Comparison of ENCODE assay signal across 8 mouse cellular contexts in genomic region chr2:168080431-168081246, GRCm38 (mm10). TPM values are rescaled to one million over a fixed set of nuclear protein-coding genes. Genes with fewer than 3 reads are reported as not detected.
DNase-seq lines count a peak whose midpoint lies in the region; ATAC-seq and TF ChIP-seq lines count a peak whose summit lies in the region.

Pard6b (plus strand) TSS chr2:168081004.

- WGBS in forebrain, embryonic 13.5 days, result under 1% methylated on average over 89 of the region's 110 CpGs
- under 1% methylated on average over 105 of the region's 110 CpGs for WGBS in large intestine, adult 2 months
- 3% methylated on average over 96 of the region's 110 CpGs for WGBS in liver, postnatal 0 days (ENCODE audit: insufficient replicate concordance)
- under 1% methylated on average over 82 of the region's 110 CpGs for WGBS in neural tube, embryonic 14.5 days

- TF ChIP-seq CTCF in ES-Bruce4 (IDR thresholded peaks at IDR 0.05; ENCODE audit: low read depth, low read length), result no peak
- no peak for TF ChIP-seq CTCF in liver, postnatal 0 days (IDR thresholded peaks at IDR 0.05; ENCODE audit: low read depth)

- peak; percentile 66 for TF ChIP-seq POLR2A in ES-Bruce4 (IDR thresholded peaks at IDR 0.05; ENCODE audit: insufficient read depth, low read length)

- peak; percentile 94 for ATAC-seq in cerebellum, adult (ENCODE audit: insufficient number of reproducible peaks, low FRiP score, low TSS enrichment)
- peak; percentile 96 for ATAC-seq in forebrain, embryonic 13.5 days
- ATAC-seq in liver, postnatal 0 days, result peak; percentile 96
- ATAC-seq in neural tube, embryonic 14.5 days (ENCODE audit: low read depth), result peak; percentile 95

- no peaks in the 10 kb centered on the region for H3K9me3 ChIP-seq in ES-Bruce4 (replicated peaks; ENCODE audit: control insufficient read depth, insufficient read depth, low read length, poor library complexity, severe bottlenecking)
- H3K9me3 ChIP-seq in forebrain, embryonic 13.5 days (replicated peaks), result no peaks in the 10 kb centered on the region
- H3K9me3 ChIP-seq in liver, postnatal 0 days (ENCODE audit: low read length), result no peaks in the 10 kb centered on the region
- H3K9me3 ChIP-seq in neural tube, embryonic 14.5 days (ENCODE audit: control insufficient read depth, low read length), result no peaks in the 10 kb centered on the region

- no peaks in the 10 kb centered on the region for H3K27me3 ChIP-seq in ES-Bruce4 (ENCODE audit: control insufficient read depth, insufficient read depth, low read length, poor library complexity, severe bottlenecking)
- peaks cover 13% of the 10 kb centered on the region for H3K27me3 ChIP-seq in forebrain, embryonic 13.5 days
- H3K27me3 ChIP-seq in liver, postnatal 0 days (ENCODE audit: insufficient read depth, low read length), result peaks cover 9% of the 10 kb centered on the region
- H3K27me3 ChIP-seq in neural tube, embryonic 14.5 days (ENCODE audit: control insufficient read depth, insufficient read depth, low read length), result no peaks in the 10 kb centered on the region

- peak; percentile 92 for DNase-seq in heart, postnatal 10 days
- DNase-seq in large intestine, adult 2 months (ENCODE audit: low read depth, low spot score), result peak; percentile 88
- peak; percentile 94 for DNase-seq in liver, postnatal 0 days
- peak; percentile 96 for DNase-seq in testis, postnatal 10 days (ENCODE audit: low spot score)

- peak within 1 kb of the TSS; percentile 71 for H3K27ac ChIP-seq in ES-Bruce4 (ENCODE audit: insufficient read depth, low read length)
- peak within 1 kb of the TSS; percentile 77 for H3K27ac ChIP-seq in forebrain, embryonic 13.5 days
- H3K27ac ChIP-seq in liver, postnatal 0 days (ENCODE audit: low read depth), result peak within 1 kb of the TSS; percentile 66
- peak within 1 kb of the TSS; percentile 88 for H3K27ac ChIP-seq in neural tube, embryonic 14.5 days (ENCODE audit: low read depth, low read length)

- peak; percentile 36; the same call in 1 of the 2 replicates for TF ChIP-seq EP300 in ES-Bruce4 (IDR thresholded peaks at IDR 0.05; ENCODE audit: insufficient read depth, low read depth, low read length)
- TF ChIP-seq EP300 in liver, postnatal 0 days (IDR thresholded peaks at IDR 0.05; ENCODE audit: low read depth), result no peak

- intact Hi-C loops in heart, postnatal 10 days (cut with DNase I), result loop anchor here (5.0 to 10.0 kb wide), 2 partner anchors 63 to 396 kb away; partner anchors contain the start of genes Cebpb and Tmem189

- peak within 1 kb of the TSS; percentile 93 for H3K4me2 ChIP-seq in forebrain, embryonic 13.5 days
- peak within 1 kb of the TSS; percentile 99 for H3K4me2 ChIP-seq in liver, postnatal 0 days (ENCODE audit: low read depth, low read length)
- peak within 1 kb of the TSS; percentile 76 for H3K4me2 ChIP-seq in neural tube, embryonic 14.5 days (ENCODE audit: low read depth, low read length)

- peak within 1 kb of the TSS; percentile 72 for H3K4me3 ChIP-seq in ES-Bruce4 (ENCODE audit: low read depth, low read length)
- H3K4me3 ChIP-seq in forebrain, embryonic 13.5 days, result peak within 1 kb of the TSS; percentile 77
- peak within 1 kb of the TSS; percentile 70 for H3K4me3 ChIP-seq in liver, postnatal 0 days (ENCODE audit: low read depth, low read length)
- peak within 1 kb of the TSS; percentile 71 for H3K4me3 ChIP-seq in neural tube, embryonic 14.5 days (ENCODE audit: low read depth, low read length)

- H3K4me1 ChIP-seq in ES-Bruce4 (ENCODE audit: control insufficient read depth, insufficient read depth, low read length), result peaks cover 2% of the 10 kb centered on the region
- peaks cover 27% of the 10 kb centered on the region for H3K4me1 ChIP-seq in forebrain, embryonic 13.5 days
- peaks cover 16% of the 10 kb centered on the region for H3K4me1 ChIP-seq in liver, postnatal 0 days (ENCODE audit: insufficient read depth)
- peaks cover 11% of the 10 kb centered on the region for H3K4me1 ChIP-seq in neural tube, embryonic 14.5 days (ENCODE audit: control insufficient read depth, insufficient read depth, low read length)

- no peaks in the 10 kb centered on the region for H3K36me3 ChIP-seq in ES-Bruce4 (ENCODE audit: control insufficient read depth, insufficient read depth, low read length, poor library complexity, severe bottlenecking)
- H3K36me3 ChIP-seq in forebrain, embryonic 13.5 days (ENCODE audit: poor library complexity, severe bottlenecking), result no peaks in the 10 kb centered on the region
- no peaks in the 10 kb centered on the region for H3K36me3 ChIP-seq in liver, postnatal 0 days (replicated peaks; ENCODE audit: insufficient read depth, low read length)
- no peaks in the 10 kb centered on the region for H3K36me3 ChIP-seq in neural tube, embryonic 14.5 days (ENCODE audit: control insufficient read depth, insufficient read depth, low read length)

- peak within 1 kb of the TSS; percentile 90 for H3K9ac ChIP-seq in ES-Bruce4 (ENCODE audit: low read depth, poor library complexity, severe bottlenecking)
- peak within 1 kb of the TSS; percentile 84 for H3K9ac ChIP-seq in forebrain, embryonic 13.5 days
- H3K9ac ChIP-seq in liver, postnatal 0 days (replicated peaks), result peak within 1 kb of the TSS; percentile 65
- H3K9ac ChIP-seq in neural tube, embryonic 14.5 days (replicated peaks; ENCODE audit: low read depth, low read length), result peak within 1 kb of the TSS; percentile 83

RNA-seq across cellular contexts. Expression of gene Pard6b, which starts in this region (rescaled TPM):
- 55.0 and 55.3 TPM in 2 replicates for polyA plus RNA-seq in ES-Bruce4 (2011; ENCODE audit: insufficient read depth, insufficient read length, low read depth, missing spikeins)
- 7.6 and 7.7 TPM in 2 replicates for polyA plus RNA-seq in forebrain, embryonic 13.5 days (2015; fragmentation: Nextera tagmentation; extraction: Ambion mirVana)
- total RNA-seq in heart, postnatal 10 days (2021), result 1 to 10 TPM; 3.4 to 4.9 TPM
- 16.5 and 24.8 TPM in 2 replicates for polyA plus RNA-seq in large intestine, adult 2 months (2012; rRNA removed)
- 2.3 and 2.7 TPM in 2 replicates for polyA plus RNA-seq in liver, postnatal 0 days (2015; fragmentation: Nextera tagmentation; extraction: Ambion mirVana)
- polyA plus RNA-seq in neural tube, embryonic 14.5 days (2014; fragmentation: Nextera tagmentation; extraction: Ambion mirVana), result 8.5 and 11.2 TPM in 2 replicates

Comparison
In these comparisons a context has a peak if more than half of its experiments do, and no peak if none do; other contexts are left out.
1. Peak in every context shown above with its lines: DNase-seq, ATAC-seq, H3K4me3 ChIP-seq and H3K27ac ChIP-seq.